Comparison of ENCODE assay signal across 34 mouse cellular contexts in the genomic region with DNA sequence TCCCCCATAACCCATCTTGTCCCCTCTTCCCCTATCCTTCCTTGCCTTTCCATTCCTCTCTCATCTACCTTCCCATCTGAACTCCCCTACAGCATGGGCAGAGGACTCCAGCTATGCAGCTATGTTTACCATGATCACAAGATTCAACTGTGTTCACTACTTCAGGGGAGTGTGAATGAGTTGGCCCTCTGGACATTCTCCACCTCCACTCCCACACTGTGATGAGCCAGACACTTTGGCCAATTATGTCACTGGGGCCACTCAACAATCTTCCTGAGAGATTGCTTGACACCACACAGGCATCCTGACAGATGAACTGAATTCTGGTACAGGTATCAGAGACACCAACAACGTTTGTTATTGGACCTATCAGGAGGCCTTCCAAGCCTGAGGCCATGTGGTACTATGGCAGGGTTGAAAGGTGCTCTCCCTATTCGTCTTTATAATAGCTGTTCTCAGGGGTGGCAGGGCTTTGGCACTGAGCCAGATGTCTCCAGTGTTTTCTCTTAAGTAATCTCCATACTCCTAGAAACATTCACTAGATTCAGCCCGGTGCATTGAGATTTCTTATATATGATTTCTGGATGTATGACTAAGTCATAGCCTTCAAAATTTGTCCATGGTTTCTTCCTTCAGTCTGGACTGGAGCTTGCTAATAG. TPM values are rescaled to one million over a fixed set of nuclear protein-coding genes. Genes with fewer than 3 reads are reported as not detected.
DNase-seq lines count a peak whose midpoint lies in the region; ATAC-seq lines count a peak whose summit lies in the region.
"Had no signal": no experiment of that assay in that cellular context is flagged by ENCODE, and none has a peak within 500 bp of the region (broad histone marks: within the 10 kb centered on the region; RNA-seq: fewer than 3 reads in every experiment).

No protein-coding gene starts in this region.

- DNase-seq in adrenal gland, postnatal 10 days, result peak; percentile 22
- DNase-seq in adrenal gland, postnatal 25 days, result no peak
- peak; percentile 66 for DNase-seq in heart, adult 11 months
- DNase-seq in kidney, postnatal 36 days, result peak; percentile 27 to 39
- peak; percentile 73 for DNase-seq in NIH3T3 (ENCODE audit: low read depth)
- no peak for DNase-seq in natural killer cell, adult 2 months (ENCODE audit: low spot score in 2 of 2)
- DNase-seq: adrenal gland, adult 8-10 months; cerebellum, adult 11 months; cerebellum, adult 9-11 months; embryo, embryonic 11 days; gastrocnemius, postnatal 14 days; heart, adult 18-20 months; heart, postnatal 14 days; layer of hippocampus, postnatal 36 days; lung, adult 2 months; lung, postnatal 36 days; thymus, postnatal 25 days had no signal

- no peak overlapping the region for H3K9ac ChIP-seq in heart, embryonic 11.5 days (ENCODE audit: low read depth, low read length)
- no peak overlapping the region for H3K9ac ChIP-seq in kidney, embryonic 15.5 days
- H3K9ac ChIP-seq: heart, embryonic 13.5 days; limb, embryonic 13.5 days; liver, embryonic 12.5 days; neural tube, embryonic 15.5 days; stomach, embryonic 15.5 days had no signal

- H3K27me3 ChIP-seq in heart, embryonic 11.5 days (ENCODE audit: control insufficient read depth, insufficient read depth, low read length), result no peaks in the 10 kb centered on the region
- no peaks in the 10 kb centered on the region for H3K27me3 ChIP-seq in kidney, embryonic 15.5 days
- H3K27me3 ChIP-seq: heart, embryonic 13.5 days; limb, embryonic 13.5 days; liver, embryonic 12.5 days; neural tube, embryonic 15.5 days; stomach, embryonic 15.5 days had no signal

- H3K9me3 ChIP-seq in heart, embryonic 11.5 days (replicated peaks; ENCODE audit: control insufficient read depth, low read length), result no peaks in the 10 kb centered on the region
- H3K9me3 ChIP-seq in kidney, embryonic 15.5 days (replicated peaks), result no peaks in the 10 kb centered on the region
- H3K9me3 ChIP-seq: forebrain, embryonic 10.5 days; heart, embryonic 13.5 days; limb, embryonic 13.5 days; liver, embryonic 12.5 days; neural tube, embryonic 15.5 days; stomach, embryonic 15.5 days had no signal

- H3K4me2 ChIP-seq in heart, embryonic 11.5 days, result no peak overlapping the region
- no peak overlapping the region for H3K4me2 ChIP-seq in kidney, embryonic 15.5 days
- H3K4me2 ChIP-seq: heart, embryonic 13.5 days; limb, embryonic 13.5 days; liver, embryonic 12.5 days; neural tube, embryonic 15.5 days; stomach, embryonic 15.5 days had no signal

- H3K27ac ChIP-seq in heart, embryonic 11.5 days (ENCODE audit: low read depth, low read length), result no peak overlapping the region
- H3K27ac ChIP-seq in kidney, embryonic 15.5 days, result no peak overlapping the region
- H3K27ac ChIP-seq: forebrain, embryonic 10.5 days; heart, embryonic 13.5 days; hindbrain, postnatal 0 days; limb, embryonic 13.5 days; liver, embryonic 12.5 days; neural tube, embryonic 15.5 days; stomach, embryonic 15.5 days had no signal

- H3K4me1 ChIP-seq in heart, embryonic 11.5 days (ENCODE audit: control insufficient read depth, insufficient read depth, low read length), result no peaks in the 10 kb centered on the region
- H3K4me1 ChIP-seq in kidney, embryonic 15.5 days, result no peaks in the 10 kb centered on the region
- H3K4me1 ChIP-seq: forebrain, embryonic 10.5 days; heart, embryonic 13.5 days; limb, embryonic 13.5 days; liver, embryonic 12.5 days; neural tube, embryonic 15.5 days; stomach, embryonic 15.5 days had no signal

- H3K36me3 ChIP-seq in heart, embryonic 11.5 days (ENCODE audit: control insufficient read depth, insufficient read depth, low read length), result no peaks in the 10 kb centered on the region
- no peaks in the 10 kb centered on the region for H3K36me3 ChIP-seq in kidney, embryonic 15.5 days
- H3K36me3 ChIP-seq: forebrain, embryonic 10.5 days; heart, embryonic 13.5 days; limb, embryonic 13.5 days; liver, embryonic 12.5 days; neural tube, embryonic 15.5 days; stomach, embryonic 15.5 days had no signal

- no peak overlapping the region for H3K4me3 ChIP-seq in heart, embryonic 11.5 days (ENCODE audit: low read depth, low read length)
- H3K4me3 ChIP-seq in kidney, embryonic 15.5 days (replicated peaks), result no peak overlapping the region
- H3K4me3 ChIP-seq: forebrain, embryonic 10.5 days; heart, embryonic 13.5 days; limb, embryonic 13.5 days; liver, embryonic 12.5 days; neural tube, embryonic 15.5 days; stomach, embryonic 15.5 days had no signal

- WGBS in heart, embryonic 11.5 days (ENCODE audit: insufficient replicate concordance), result 43% methylated on average over 3 of the region's 3 CpGs
- WGBS in kidney, embryonic 15.5 days, result 46% methylated on average over 3 of the region's 3 CpGs

- no peak for ATAC-seq in heart, embryonic 11.5 days (replicated peaks; ENCODE audit: insufficient number of reproducible peaks, low FRiP score, low TSS enrichment)
- ATAC-seq in kidney, embryonic 15.5 days (replicated peaks; ENCODE audit: low FRiP score), result no peak
- ATAC-seq: CD4-positive, CD25-positive, alpha-beta regulatory T cell, adult 4 months; forebrain, embryonic 16.5 days; hindbrain, postnatal 0 days; liver, embryonic 12.5 days; midbrain, embryonic 16.5 days had no signal

RNA-seq across cellular contexts. Expression of a gene that starts 2.5 kb away (rescaled TPM):
- total RNA-seq in adrenal gland, postnatal 10 days (2021), result not detected
- not detected in 2 replicates for total RNA-seq in adrenal gland, postnatal 25 days (2021)
- polyA plus RNA-seq in heart, embryonic 11.5 days (2014; fragmentation: Nextera tagmentation; extraction: Ambion mirVana), result not detected in 2 replicates
- polyA plus RNA-seq in kidney, embryonic 15.5 days (2015; fragmentation: Nextera tagmentation; extraction: Ambion mirVana), result not detected in 2 replicates
- total RNA-seq: gastrocnemius, postnatal 14 days; heart, adult 18-20 months; heart, postnatal 14 days; hindbrain, postnatal 0 days; layer of hippocampus, adult 8-10 months; layer of hippocampus, postnatal 36 days; left cerebral cortex, postnatal 25 days; megakaryocyte-erythroid progenitor cell, adult 5-6 weeks had no signal
- polyA plus RNA-seq: CD4-positive, CD25-positive, alpha-beta regulatory T cell, adult 4 months; forebrain, embryonic 10.5 days; forebrain, embryonic 16.5 days; heart, embryonic 13.5 days; hindbrain, embryonic 11.5 days; hindbrain, postnatal 0 days; kidney, embryonic 14.5 days; limb, embryonic 13.5 days; liver, embryonic 12.5 days; lung, adult 2 months; midbrain, embryonic 16.5 days; neural tube, embryonic 15.5 days; stomach, embryonic 15.5 days had no signal

RNA-seq across cellular contexts. Expression of a gene that starts 12.7 kb away (rescaled TPM):
- total RNA-seq in adrenal gland, postnatal 10 days (2021), result under 1 TPM in 1 of 2 experiments, not detected in 1; 0.21 TPM
- 0.18 TPM in 1 of 2 replicates, not detected in the other for total RNA-seq in adrenal gland, postnatal 25 days (2021)
- polyA plus RNA-seq in heart, embryonic 11.5 days (2014; fragmentation: Nextera tagmentation; extraction: Ambion mirVana), result 0.17 and 0.55 TPM in 2 replicates
- 0.08 and 0.14 TPM in 2 replicates for polyA plus RNA-seq in kidney, embryonic 15.5 days (2015; fragmentation: Nextera tagmentation; extraction: Ambion mirVana)
- total RNA-seq: gastrocnemius, postnatal 14 days; heart, adult 18-20 months; heart, postnatal 14 days; hindbrain, postnatal 0 days; layer of hippocampus, adult 8-10 months; layer of hippocampus, postnatal 36 days; left cerebral cortex, postnatal 25 days; megakaryocyte-erythroid progenitor cell, adult 5-6 weeks had no signal
- polyA plus RNA-seq: CD4-positive, CD25-positive, alpha-beta regulatory T cell, adult 4 months; forebrain, embryonic 10.5 days; hindbrain, embryonic 11.5 days; hindbrain, postnatal 0 days; kidney, embryonic 14.5 days; limb, embryonic 13.5 days; lung, adult 2 months; midbrain, embryonic 16.5 days; neural tube, embryonic 15.5 days; stomach, embryonic 15.5 days had no signal

RNA-seq across cellular contexts. Expression of a gene that starts 14.1 kb away (rescaled TPM):
- total RNA-seq in adrenal gland, postnatal 10 days (2021), result under 1 TPM; 0.12 to 0.18 TPM
- not detected in 2 replicates for total RNA-seq in adrenal gland, postnatal 25 days (2021)
- polyA plus RNA-seq in heart, embryonic 11.5 days (2014; fragmentation: Nextera tagmentation; extraction: Ambion mirVana), result not detected in 2 replicates
- polyA plus RNA-seq in kidney, embryonic 15.5 days (2015; fragmentation: Nextera tagmentation; extraction: Ambion mirVana), result not detected in 2 replicates
- total RNA-seq: gastrocnemius, postnatal 14 days; heart, adult 18-20 months; heart, postnatal 14 days; layer of hippocampus, adult 8-10 months; layer of hippocampus, postnatal 36 days; left cerebral cortex, postnatal 25 days; megakaryocyte-erythroid progenitor cell, adult 5-6 weeks had no signal
- polyA plus RNA-seq: CD4-positive, CD25-positive, alpha-beta regulatory T cell, adult 4 months; forebrain, embryonic 10.5 days; forebrain, embryonic 16.5 days; heart, embryonic 13.5 days; hindbrain, embryonic 11.5 days; hindbrain, postnatal 0 days; kidney, embryonic 14.5 days; limb, embryonic 13.5 days; liver, embryonic 12.5 days; lung, adult 2 months; midbrain, embryonic 16.5 days; neural tube, embryonic 15.5 days had no signal

RNA-seq across cellular contexts. Expression of a gene that starts 38.6 kb away (rescaled TPM):
- total RNA-seq in adrenal gland, postnatal 10 days (2021), result 1 to 10 TPM; 3.1 to 6.1 TPM
- total RNA-seq in adrenal gland, postnatal 25 days (2021), result 8.4 and 13.2 TPM in 2 replicates
- polyA plus RNA-seq in heart, embryonic 11.5 days (2014; fragmentation: Nextera tagmentation; extraction: Ambion mirVana), result 0.25 TPM in 1 of 2 replicates, not detected in the other
- polyA plus RNA-seq in kidney, embryonic 15.5 days (2015; fragmentation: Nextera tagmentation; extraction: Ambion mirVana), result not detected in 2 replicates
- total RNA-seq: hindbrain, postnatal 0 days; megakaryocyte-erythroid progenitor cell, adult 5-6 weeks had no signal
- polyA plus RNA-seq: CD4-positive, CD25-positive, alpha-beta regulatory T cell, adult 4 months; forebrain, embryonic 10.5 days; forebrain, embryonic 16.5 days; heart, embryonic 13.5 days; hindbrain, embryonic 11.5 days; kidney, embryonic 14.5 days; limb, embryonic 13.5 days; liver, embryonic 12.5 days; neural tube, embryonic 15.5 days; stomach, embryonic 15.5 days had no signal

Comparison
In these comparisons a context has a peak if more than half of its experiments do, and no peak if none do; other contexts are left out.
1. DNase-seq: peak in adrenal gland, postnatal 10 days (single experiment), heart, adult 11 months (single experiment), kidney, postnatal 36 days (2 of 2) and NIH3T3 (single experiment); none in adrenal gland, postnatal 25 days (single experiment) and natural killer cell, adult 2 months (0 of 2).